Mouse (Mus musculus): ENCODE measurements around the gene Galntl6. TPM values are rescaled to one million over a fixed set of nuclear protein-coding genes. Genes with fewer than 3 reads are reported as not detected.

Galntl6 gene
- polyA plus RNA-seq, 1 experiment from 2014 or later: 15.9 TPM

- 71% methylated on average over 6 of the region's 6 CpGs for WGBS
- H3K27me3 ChIP-seq (replicated peaks; ENCODE audit: control insufficient read depth, insufficient read depth, low read length): no peaks in the 10 kb centered on the region
- H3K4me1 ChIP-seq (replicated peaks; ENCODE audit: control insufficient read depth, insufficient read depth, low read length): no peaks in the 10 kb centered on the region
- no peaks in the 10 kb centered on the region for H3K36me3 ChIP-seq (ENCODE audit: control insufficient read depth, insufficient read depth)
- no peak for ATAC-seq
- no peak overlapping the region for H3K4me2 ChIP-seq (ENCODE audit: low read length)
- no peaks in the 10 kb centered on the region for H3K9me3 ChIP-seq (ENCODE audit: control insufficient read depth, low read length)
- no peak overlapping the region for H3K4me3 ChIP-seq (replicated peaks; ENCODE audit: low read length)
- no peak overlapping the region for H3K9ac ChIP-seq (replicated peaks; ENCODE audit: low read depth, low read length)
- no peak overlapping the region for H3K27ac ChIP-seq (ENCODE audit: low read length)
Measured at GRCm38 (mm10) chr8:58895960-58896359, 16.5 kb downstream of the Galntl6 start.

- H3K4me1 ChIP-seq (replicated peaks; ENCODE audit: control insufficient read depth, insufficient read depth, low read length): no peaks in the 10 kb centered on the region
- H3K9me3 ChIP-seq (ENCODE audit: control insufficient read depth, low read length): no peaks in the 10 kb centered on the region
- no peaks in the 10 kb centered on the region for H3K36me3 ChIP-seq (ENCODE audit: control insufficient read depth, insufficient read depth)
- ATAC-seq: no peak
- no peak overlapping the region for H3K9ac ChIP-seq (replicated peaks; ENCODE audit: low read depth, low read length)
- no peaks in the 10 kb centered on the region for H3K27me3 ChIP-seq (replicated peaks; ENCODE audit: control insufficient read depth, insufficient read depth, low read length)
- H3K27ac ChIP-seq (ENCODE audit: low read length): no peak overlapping the region
- WGBS: 82% methylated on average over 3 of the region's 3 CpGs
- H3K4me2 ChIP-seq (ENCODE audit: low read length): no peak overlapping the region
- no peak overlapping the region for H3K4me3 ChIP-seq (replicated peaks; ENCODE audit: low read length)
Measured at GRCm38 (mm10) chr8:58890591-58890990, 21.8 kb downstream of the Galntl6 start.

GRCm38 (mm10) chr8:58886405-58886804 lies 26.0 kb downstream of the Galntl6 start:
- Histone ChIP-seq H3K27ac (ENCODE audit: low read length) (no peak overlapping the region), H3K4me2 (ENCODE audit: low read length) (no peak overlapping the region), H3K4me1 (replicated peaks; ENCODE audit: control insufficient read depth, insufficient read depth, low read length) (no peaks in the 10 kb centered on the region), H3K9me3 (ENCODE audit: control insufficient read depth, low read length) (no peaks in the 10 kb centered on the region), H3K4me3 (replicated peaks; ENCODE audit: low read length) (no peak overlapping the region), H3K9ac (replicated peaks; ENCODE audit: low read depth, low read length) (no peak overlapping the region), H3K36me3 (ENCODE audit: control insufficient read depth, insufficient read depth) (no peaks in the 10 kb centered on the region), H3K27me3 (replicated peaks; ENCODE audit: control insufficient read depth, insufficient read depth, low read length) (no peaks in the 10 kb centered on the region)
- WGBS: 2% methylated on average over 1 of the region's 1 CpGs
- no peak for ATAC-seq

- ATAC-seq: peak; percentile 79
- no peaks in the 10 kb centered on the region for H3K9me3 ChIP-seq (ENCODE audit: control insufficient read depth, low read length)
- H3K4me3 ChIP-seq (replicated peaks; ENCODE audit: low read length): no peak overlapping the region
- no peaks in the 10 kb centered on the region for H3K36me3 ChIP-seq (ENCODE audit: control insufficient read depth, insufficient read depth)
- H3K4me1 ChIP-seq (replicated peaks; ENCODE audit: control insufficient read depth, insufficient read depth, low read length): no peaks in the 10 kb centered on the region
- no peak overlapping the region for H3K4me2 ChIP-seq (ENCODE audit: low read length)
- no peak overlapping the region for H3K9ac ChIP-seq (replicated peaks; ENCODE audit: low read depth, low read length)
- no peak overlapping the region for H3K27ac ChIP-seq (ENCODE audit: low read length)
- H3K27me3 ChIP-seq (replicated peaks; ENCODE audit: control insufficient read depth, insufficient read depth, low read length): no peaks in the 10 kb centered on the region
Measured at GRCm38 (mm10) chr8:58824347-58824746, 88.1 kb downstream of the Galntl6 start.

GRCm38 (mm10) chr8:58805190-58805589 lies 107.2 kb downstream of the Galntl6 start:
- Histone ChIP-seq H3K27me3 (replicated peaks; ENCODE audit: control insufficient read depth, insufficient read depth, low read length) (no peaks in the 10 kb centered on the region), H3K4me2 (ENCODE audit: low read length) (no peak overlapping the region), H3K36me3 (ENCODE audit: control insufficient read depth, insufficient read depth) (no peaks in the 10 kb centered on the region), H3K4me1 (replicated peaks; ENCODE audit: control insufficient read depth, insufficient read depth, low read length) (no peaks in the 10 kb centered on the region), H3K27ac (ENCODE audit: low read length) (no peak overlapping the region), H3K9ac (replicated peaks; ENCODE audit: low read depth, low read length) (no peak overlapping the region), H3K4me3 (replicated peaks; ENCODE audit: low read length) (no peak overlapping the region), H3K9me3 (ENCODE audit: control insufficient read depth, low read length) (no peaks in the 10 kb centered on the region)
- peak; percentile 70 for ATAC-seq

- Histone ChIP-seq H3K27ac (ENCODE audit: low read length) (no peak overlapping the region), H3K4me2 (ENCODE audit: low read length) (no peak overlapping the region), H3K4me1 (replicated peaks; ENCODE audit: control insufficient read depth, insufficient read depth, low read length) (no peaks in the 10 kb centered on the region), H3K27me3 (replicated peaks; ENCODE audit: control insufficient read depth, insufficient read depth, low read length) (no peaks in the 10 kb centered on the region), H3K4me3 (replicated peaks; ENCODE audit: low read length) (no peak overlapping the region), H3K9me3 (ENCODE audit: control insufficient read depth, low read length) (no peaks in the 10 kb centered on the region), H3K9ac (replicated peaks; ENCODE audit: low read depth, low read length) (no peak overlapping the region), H3K36me3 (ENCODE audit: control insufficient read depth, insufficient read depth) (no peaks in the 10 kb centered on the region)
- 77% methylated on average over 1 of the region's 1 CpGs for WGBS
- no peak for ATAC-seq
Measured at GRCm38 (mm10) chr8:58801847-58802246, 110.6 kb downstream of the Galntl6 start.

GRCm38 (mm10) chr8:58753769-58754168 lies 158.7 kb downstream of the Galntl6 start:
- no peaks in the 10 kb centered on the region for H3K36me3 ChIP-seq (ENCODE audit: control insufficient read depth, insufficient read depth)
- WGBS: 27% methylated on average over 2 of the region's 2 CpGs
- ATAC-seq: no peak

GRCm38 (mm10) chr8:58737963-58738362 lies 174.5 kb downstream of the Galntl6 start:
- Histone ChIP-seq H3K27me3 (replicated peaks; ENCODE audit: control insufficient read depth, insufficient read depth, low read length) (no peaks in the 10 kb centered on the region), H3K4me3 (replicated peaks; ENCODE audit: low read length) (no peak overlapping the region), H3K36me3 (ENCODE audit: control insufficient read depth, insufficient read depth) (no peaks in the 10 kb centered on the region), H3K9ac (replicated peaks; ENCODE audit: low read depth, low read length) (no peak overlapping the region), H3K9me3 (ENCODE audit: control insufficient read depth, low read length) (no peaks in the 10 kb centered on the region), H3K4me1 (replicated peaks; ENCODE audit: control insufficient read depth, insufficient read depth, low read length) (no peaks in the 10 kb centered on the region), H3K4me2 (ENCODE audit: low read length) (no peak overlapping the region), H3K27ac (ENCODE audit: low read length) (no peak overlapping the region)
- no peak for ATAC-seq
- WGBS: 97% methylated on average over 3 of the region's 3 CpGs

More at GRCm38 (mm10) chr8:58753769-58754168, 158.7 kb downstream of the Galntl6 start:
- Histone ChIP-seq H3K4me1 (replicated peaks; ENCODE audit: control insufficient read depth, insufficient read depth, low read length) (no peaks in the 10 kb centered on the region), H3K9ac (replicated peaks; ENCODE audit: low read depth, low read length) (no peak overlapping the region), H3K9me3 (ENCODE audit: control insufficient read depth, low read length) (peaks cover 5% of the 10 kb centered on the region; the same call in 1 of the 2 replicates), H3K4me2 (ENCODE audit: low read length) (no peak overlapping the region), H3K27me3 (replicated peaks; ENCODE audit: control insufficient read depth, insufficient read depth, low read length) (no peaks in the 10 kb centered on the region), H3K27ac (ENCODE audit: low read length) (no peak overlapping the region), H3K4me3 (replicated peaks; ENCODE audit: low read length) (no peak overlapping the region)

GRCm38 (mm10) chr8:58691761-58692160 lies 220.7 kb downstream of the Galntl6 start:
- Histone ChIP-seq H3K4me1 (replicated peaks; ENCODE audit: control insufficient read depth, insufficient read depth, low read length) (no peaks in the 10 kb centered on the region), H3K27ac (ENCODE audit: low read length) (no peak overlapping the region), H3K36me3 (ENCODE audit: control insufficient read depth, insufficient read depth) (no peaks in the 10 kb centered on the region), H3K4me3 (replicated peaks; ENCODE audit: low read length) (no peak overlapping the region), H3K27me3 (replicated peaks; ENCODE audit: control insufficient read depth, insufficient read depth, low read length) (no peaks in the 10 kb centered on the region), H3K4me2 (ENCODE audit: low read length) (no peak overlapping the region), H3K9me3 (ENCODE audit: control insufficient read depth, low read length) (no peaks in the 10 kb centered on the region), H3K9ac (replicated peaks; ENCODE audit: low read depth, low read length) (no peak overlapping the region)
- peak; percentile 50; the same call in 1 of the 2 replicates for ATAC-seq
- 69% methylated on average over 3 of the region's 3 CpGs for WGBS

GRCm38 (mm10) chr8:58677847-58678450 lies 234.5 kb downstream of the Galntl6 start:
- H3K9me3 ChIP-seq (ENCODE audit: control insufficient read depth, low read length): no peaks in the 10 kb centered on the region
- no peak for ATAC-seq
- 7% methylated on average over 6 of the region's 6 CpGs for WGBS

More at GRCm38 (mm10) chr8:58677847-58678450, 234.5 kb downstream of the Galntl6 start:
- no peak overlapping the region for H3K27ac ChIP-seq (ENCODE audit: low read length)
- no peak overlapping the region for H3K9ac ChIP-seq (replicated peaks; ENCODE audit: low read depth, low read length)
- H3K4me1 ChIP-seq (replicated peaks; ENCODE audit: control insufficient read depth, insufficient read depth, low read length): no peaks in the 10 kb centered on the region
- H3K36me3 ChIP-seq (ENCODE audit: control insufficient read depth, insufficient read depth): no peaks in the 10 kb centered on the region
- no peaks in the 10 kb centered on the region for H3K27me3 ChIP-seq (replicated peaks; ENCODE audit: control insufficient read depth, insufficient read depth, low read length)
- H3K4me3 ChIP-seq (replicated peaks; ENCODE audit: low read length): no peak overlapping the region
- H3K4me2 ChIP-seq (ENCODE audit: low read length): no peak overlapping the region
